In the genomic region with DNA sequence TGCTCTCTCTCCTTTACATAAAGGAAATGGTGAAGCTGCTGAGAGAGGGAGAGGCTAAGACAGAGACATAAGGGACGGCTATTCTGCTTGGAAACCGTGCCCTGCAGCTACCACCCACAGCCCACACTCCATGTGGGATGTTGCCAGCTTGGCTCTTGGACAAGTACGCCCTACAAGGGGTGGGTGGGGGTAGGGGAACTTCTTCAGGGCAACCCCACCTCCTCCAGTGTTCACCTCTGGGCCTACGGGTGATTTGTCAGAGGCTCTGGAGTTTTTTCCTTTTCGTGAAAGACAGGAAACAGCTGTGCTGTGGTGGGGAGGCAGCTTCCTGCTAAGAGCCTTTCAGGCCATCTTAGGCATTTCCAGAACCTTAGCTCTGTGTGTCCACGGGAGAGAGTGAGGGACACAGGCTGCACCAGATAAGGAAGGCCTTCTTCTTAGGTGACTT, we compare ENCODE assay signal across 7 mouse cellular contexts. TPM values are rescaled to one million over a fixed set of nuclear protein-coding genes. Genes with fewer than 3 reads are reported as not detected.
DNase-seq lines count a peak whose midpoint lies in the region; ATAC-seq and TF ChIP-seq lines count a peak whose summit lies in the region.

No protein-coding gene starts in this region.

- H3K4me1 ChIP-seq in embryonic facial prominence, embryonic 15.5 days = no peaks in the 10 kb centered on the region
- H3K4me1 ChIP-seq in intestine, embryonic 15.5 days (replicated peaks) = no peaks in the 10 kb centered on the region; the same call in 1 of the 2 replicates
- H3K4me1 ChIP-seq in liver, embryonic 13.5 days (replicated peaks) = peaks cover 34% of the 10 kb centered on the region
- no peaks in the 10 kb centered on the region for H3K4me1 ChIP-seq in stomach, postnatal 0 days (replicated peaks; ENCODE audit: control insufficient read depth, insufficient read depth)
- H3K4me1 ChIP-seq in forebrain, embryonic 14.5 days (ENCODE audit: control insufficient read depth, insufficient read depth, low read length) = no peaks in the 10 kb centered on the region

- no peak for TF ChIP-seq EP300 in stomach, postnatal 0 days (optimal IDR thresholded peaks at IDR 0.05)

- H3K27me3 ChIP-seq in embryonic facial prominence, embryonic 15.5 days = no peaks in the 10 kb centered on the region
- no peaks in the 10 kb centered on the region for H3K27me3 ChIP-seq in intestine, embryonic 15.5 days (replicated peaks)
- H3K27me3 ChIP-seq in liver, embryonic 13.5 days = no peaks in the 10 kb centered on the region
- no peaks in the 10 kb centered on the region for H3K27me3 ChIP-seq in stomach, postnatal 0 days (ENCODE audit: control insufficient read depth, insufficient read depth, low read length)
- H3K27me3 ChIP-seq in forebrain, embryonic 14.5 days (replicated peaks; ENCODE audit: control insufficient read depth, insufficient read depth, low read length) = no peaks in the 10 kb centered on the region

- ATAC-seq in embryonic facial prominence, embryonic 15.5 days (ENCODE audit: insufficient number of reproducible peaks, low FRiP score, low TSS enrichment, low read depth) = 0 out of 2 replicates have a peak, but pooled peaks have one; percentile 24
- ATAC-seq in intestine, embryonic 15.5 days = peak; percentile 66
- ATAC-seq in liver, embryonic 13.5 days (ENCODE audit: low read depth) = peak; percentile 56
- ATAC-seq in stomach, postnatal 0 days (ENCODE audit: low FRiP score, low TSS enrichment) = peak; percentile 65; the same call in 1 of the 2 replicates
- no peak for ATAC-seq in forebrain, embryonic 14.5 days

- TF ChIP-seq CTCF in stomach, postnatal 0 days (IDR thresholded peaks at IDR 0.05; ENCODE audit: low read depth) = no peak

- DNase-seq in 3134 (ENCODE audit: extremely low read depth, insufficient read length, low spot score) = peak; percentile 48
- peak; percentile 36 for DNase-seq in CD4-positive helper T cell, adult 2 months (ENCODE audit: low read depth, low spot score)
- peak; percentile 22 for DNase-seq in liver, embryonic 13.5 days
- DNase-seq in stomach, postnatal 0 days (ENCODE audit: low spot score) = peak; percentile 24
- no peak for DNase-seq in forebrain, embryonic 14.5 days (ENCODE audit: low spot score)

- H3K4me2 ChIP-seq in embryonic facial prominence, embryonic 15.5 days (replicated peaks) = no peak overlapping the region
- H3K4me2 ChIP-seq in intestine, embryonic 15.5 days (replicated peaks) = peak overlapping the region; percentile 14; the same call in 1 of the 2 replicates
- H3K4me2 ChIP-seq in liver, embryonic 13.5 days = peak overlapping the region; percentile 62
- no peak overlapping the region for H3K4me2 ChIP-seq in stomach, postnatal 0 days (replicated peaks; ENCODE audit: low read depth)
- H3K4me2 ChIP-seq in forebrain, embryonic 14.5 days (ENCODE audit: low read length) = no peak overlapping the region

- H3K9me3 ChIP-seq in embryonic facial prominence, embryonic 15.5 days (replicated peaks) = no peaks in the 10 kb centered on the region
- H3K9me3 ChIP-seq in intestine, embryonic 15.5 days = no peaks in the 10 kb centered on the region
- H3K9me3 ChIP-seq in liver, embryonic 13.5 days (replicated peaks) = no peaks in the 10 kb centered on the region
- H3K9me3 ChIP-seq in stomach, postnatal 0 days (ENCODE audit: control insufficient read depth, low read length) = no peaks in the 10 kb centered on the region
- H3K9me3 ChIP-seq in forebrain, embryonic 14.5 days (replicated peaks; ENCODE audit: control insufficient read depth, low read length) = no peaks in the 10 kb centered on the region

- H3K9ac ChIP-seq in embryonic facial prominence, embryonic 15.5 days = no peak overlapping the region
- H3K9ac ChIP-seq in intestine, embryonic 15.5 days = no peak overlapping the region
- H3K9ac ChIP-seq in liver, embryonic 13.5 days = peak overlapping the region; percentile 70
- H3K9ac ChIP-seq in stomach, postnatal 0 days (ENCODE audit: low read length) = no peak overlapping the region
- no peak overlapping the region for H3K9ac ChIP-seq in forebrain, embryonic 14.5 days (ENCODE audit: low read length)

- H3K4me3 ChIP-seq in embryonic facial prominence, embryonic 15.5 days (replicated peaks) = no peak overlapping the region
- no peak overlapping the region for H3K4me3 ChIP-seq in intestine, embryonic 15.5 days (replicated peaks)
- no peak overlapping the region for H3K4me3 ChIP-seq in liver, embryonic 13.5 days (replicated peaks)
- H3K4me3 ChIP-seq in stomach, postnatal 0 days (ENCODE audit: low read depth, low read length) = no peak overlapping the region
- no peak overlapping the region for H3K4me3 ChIP-seq in forebrain, embryonic 14.5 days (ENCODE audit: low read depth, low read length)

- 8% methylated on average over 6 of the region's 6 CpGs for WGBS in embryonic facial prominence, embryonic 15.5 days
- WGBS in intestine, embryonic 15.5 days = 24% methylated on average over 6 of the region's 6 CpGs
- WGBS in liver, embryonic 13.5 days (ENCODE audit: insufficient replicate concordance) = 12% methylated on average over 6 of the region's 6 CpGs
- WGBS in stomach, postnatal 0 days = 24% methylated on average over 6 of the region's 6 CpGs
- WGBS in forebrain, embryonic 14.5 days = 46% methylated on average over 6 of the region's 6 CpGs

- peak overlapping the region; percentile 68 for H3K27ac ChIP-seq in embryonic facial prominence, embryonic 15.5 days (replicated peaks)
- H3K27ac ChIP-seq in intestine, embryonic 15.5 days = peak overlapping the region; percentile 38
- H3K27ac ChIP-seq in liver, embryonic 13.5 days = peak overlapping the region; percentile 93
- H3K27ac ChIP-seq in stomach, postnatal 0 days (replicated peaks) = peak overlapping the region; percentile 69
- H3K27ac ChIP-seq in forebrain, embryonic 14.5 days (ENCODE audit: low read depth, low read length) = no peak overlapping the region

- H3K36me3 ChIP-seq in embryonic facial prominence, embryonic 15.5 days = no peaks in the 10 kb centered on the region
- H3K36me3 ChIP-seq in intestine, embryonic 15.5 days = no peaks in the 10 kb centered on the region
- H3K36me3 ChIP-seq in liver, embryonic 13.5 days = no peaks in the 10 kb centered on the region
- H3K36me3 ChIP-seq in stomach, postnatal 0 days (ENCODE audit: control insufficient read depth, insufficient read depth, low read length) = no peaks in the 10 kb centered on the region
- H3K36me3 ChIP-seq in forebrain, embryonic 14.5 days (ENCODE audit: control insufficient read depth, insufficient read depth, low read length) = no peaks in the 10 kb centered on the region

RNA-seq across cellular contexts. Expression of a gene that starts 17.1 kb away (rescaled TPM):
- polyA plus RNA-seq in embryonic facial prominence, embryonic 15.5 days (2015; fragmentation: Nextera tagmentation; extraction: Ambion mirVana) = 192 and 194 TPM in 2 replicates
- polyA plus RNA-seq in intestine, embryonic 15.5 days (2015; fragmentation: Nextera tagmentation; extraction: Ambion mirVana) = 132 and 143 TPM in 2 replicates
- polyA plus RNA-seq in liver, embryonic 13.5 days (2015; fragmentation: Nextera tagmentation; extraction: Ambion mirVana) = 62.0 and 66.8 TPM in 2 replicates
- polyA plus RNA-seq in stomach, postnatal 0 days (2015; fragmentation: Nextera tagmentation; extraction: Ambion mirVana) = 64.4 and 64.7 TPM in 2 replicates
- 207 and 214 TPM in 2 replicates for polyA plus RNA-seq in forebrain, embryonic 14.5 days (2014; fragmentation: Nextera tagmentation; extraction: Ambion mirVana)

RNA-seq across cellular contexts. Expression of a gene that starts 34.7 kb away (rescaled TPM):
- 1.4 and 2.3 TPM in 2 replicates for polyA plus RNA-seq in embryonic facial prominence, embryonic 15.5 days (2015; fragmentation: Nextera tagmentation; extraction: Ambion mirVana)
- polyA plus RNA-seq in intestine, embryonic 15.5 days (2015; fragmentation: Nextera tagmentation; extraction: Ambion mirVana) = 0.10 TPM in 1 of 2 replicates, not detected in the other
- polyA plus RNA-seq in liver, embryonic 13.5 days (2015; fragmentation: Nextera tagmentation; extraction: Ambion mirVana) = not detected in 2 replicates
- polyA plus RNA-seq in stomach, postnatal 0 days (2015; fragmentation: Nextera tagmentation; extraction: Ambion mirVana) = 0.13 and 0.17 TPM in 2 replicates
- 1.1 TPM in 2 replicates for polyA plus RNA-seq in forebrain, embryonic 14.5 days (2014; fragmentation: Nextera tagmentation; extraction: Ambion mirVana)

RNA-seq across cellular contexts. Expression of a gene that starts 45.1 kb away (rescaled TPM):
- polyA plus RNA-seq in embryonic facial prominence, embryonic 15.5 days (2015; fragmentation: Nextera tagmentation; extraction: Ambion mirVana) = 39.9 and 42.8 TPM in 2 replicates
- polyA plus RNA-seq in intestine, embryonic 15.5 days (2015; fragmentation: Nextera tagmentation; extraction: Ambion mirVana) = 34.0 and 34.4 TPM in 2 replicates
- 16.2 and 16.5 TPM in 2 replicates for polyA plus RNA-seq in liver, embryonic 13.5 days (2015; fragmentation: Nextera tagmentation; extraction: Ambion mirVana)
- polyA plus RNA-seq in stomach, postnatal 0 days (2015; fragmentation: Nextera tagmentation; extraction: Ambion mirVana) = 27.2 and 28.0 TPM in 2 replicates
- polyA plus RNA-seq in forebrain, embryonic 14.5 days (2014; fragmentation: Nextera tagmentation; extraction: Ambion mirVana) = 33.7 and 35.2 TPM in 2 replicates

Comparison
In these comparisons a context has a peak if more than half of its experiments do, and no peak if none do; other contexts are left out.
1. H3K4me2 ChIP-seq: peak in intestine, embryonic 15.5 days (single experiment) and liver, embryonic 13.5 days (single experiment); none in embryonic facial prominence, embryonic 15.5 days (single experiment), stomach, postnatal 0 days (single experiment) and forebrain, embryonic 14.5 days (single experiment).